Mouse (Mus musculus): ENCODE data around the gene 2010111I01Rik. TPM values are rescaled to one million over a fixed set of nuclear protein-coding genes. Genes with fewer than 3 reads are reported as not detected.

2010111I01Rik gene
- total and polyA plus RNA-seq, 3 experiments: 26.3 to 32.7 TPM; not detected in 1

DNA sequence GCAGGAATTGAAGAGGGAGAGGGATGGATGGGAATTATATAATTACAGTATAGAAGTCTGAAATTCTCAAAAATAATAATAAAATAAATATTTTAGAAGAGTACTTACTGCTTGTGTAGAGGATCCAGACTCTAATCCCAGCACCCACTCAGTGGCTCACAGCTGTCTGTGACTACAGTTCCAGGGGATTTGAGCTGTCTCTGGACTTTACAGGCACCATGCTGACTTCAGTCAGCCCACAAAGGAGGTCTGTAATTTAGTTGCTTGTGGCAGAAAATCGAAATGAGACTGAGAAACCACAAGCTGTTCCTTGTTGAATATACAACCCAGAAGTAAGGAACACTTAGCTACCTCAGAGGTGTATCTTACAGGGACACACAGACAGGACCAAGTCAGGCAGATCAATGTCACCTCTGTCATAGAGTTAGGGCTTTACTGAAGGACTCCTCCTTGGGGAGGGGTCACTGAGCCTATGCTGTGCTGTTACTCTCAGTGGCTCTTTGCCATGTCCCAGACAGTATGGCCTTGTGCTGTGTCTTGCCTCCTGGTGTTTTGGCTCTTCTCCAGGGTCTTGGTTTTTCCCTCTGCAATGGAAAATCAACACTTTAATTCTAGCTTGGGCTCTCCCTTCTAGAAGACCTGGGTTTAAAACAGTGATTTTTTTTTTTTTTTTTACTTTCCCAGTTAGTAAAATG lies 47.1 kb upstream of the 2010111I01Rik start:
- Histone ChIP-seq H3K27ac (ENCODE audit: control insufficient read depth, low read depth, low read length) (no peak overlapping the region), H3K9me3 (replicated peaks; ENCODE audit: insufficient read depth, low read length) (no peaks in the 10 kb centered on the region), H3K4me3 (ENCODE audit: control insufficient read depth in 1 of 2, insufficient read depth in 1 of 2, low read depth in 2 of 2, low read length in 2 of 2) (no peak overlapping the region), H3K79me2 (ENCODE audit: control insufficient read depth, insufficient read depth, low read length, poor library complexity) (no peaks in the 10 kb centered on the region), H3K9ac (ENCODE audit: control insufficient read depth, low read depth, low read length, poor library complexity, severe bottlenecking) (no peak overlapping the region), H3K27me3 (ENCODE audit: control insufficient read depth in 1 of 2, insufficient read depth in 2 of 2, low read length in 2 of 2) (no peaks in the 10 kb centered on the region), H3K4me1 (ENCODE audit: control insufficient read depth in 1 of 2, insufficient read depth in 2 of 2, low read length in 2 of 2) (no peaks in the 10 kb centered on the region; a peak in 1 of 4 replicates), H3K36me3 (ENCODE audit: control insufficient read depth in 1 of 2, insufficient read depth in 2 of 2, low read length in 2 of 2) (no peaks in the 10 kb centered on the region)
- no peak for DNase-seq (ENCODE audit: low read depth, low spot score)
- TF ChIP-seq GATA1 (IDR thresholded peaks at IDR 0.05; ENCODE audit: low read depth, low read length): no peak
- TF ChIP-seq ZNF384 (IDR thresholded peaks at IDR 0.05; ENCODE audit: low read depth, low read length): no peak
- no peak for TF ChIP-seq RAD21 (IDR thresholded peaks at IDR 0.05; ENCODE audit: low read depth, low read length)
- no peak for TF ChIP-seq TCF12 (IDR thresholded peaks at IDR 0.05; ENCODE audit: low read depth, low read length)
- no peak for TF ChIP-seq UBTF (IDR thresholded peaks at IDR 0.05; ENCODE audit: borderline replicate concordance, insufficient read depth, low read depth, low read length)

DNA sequence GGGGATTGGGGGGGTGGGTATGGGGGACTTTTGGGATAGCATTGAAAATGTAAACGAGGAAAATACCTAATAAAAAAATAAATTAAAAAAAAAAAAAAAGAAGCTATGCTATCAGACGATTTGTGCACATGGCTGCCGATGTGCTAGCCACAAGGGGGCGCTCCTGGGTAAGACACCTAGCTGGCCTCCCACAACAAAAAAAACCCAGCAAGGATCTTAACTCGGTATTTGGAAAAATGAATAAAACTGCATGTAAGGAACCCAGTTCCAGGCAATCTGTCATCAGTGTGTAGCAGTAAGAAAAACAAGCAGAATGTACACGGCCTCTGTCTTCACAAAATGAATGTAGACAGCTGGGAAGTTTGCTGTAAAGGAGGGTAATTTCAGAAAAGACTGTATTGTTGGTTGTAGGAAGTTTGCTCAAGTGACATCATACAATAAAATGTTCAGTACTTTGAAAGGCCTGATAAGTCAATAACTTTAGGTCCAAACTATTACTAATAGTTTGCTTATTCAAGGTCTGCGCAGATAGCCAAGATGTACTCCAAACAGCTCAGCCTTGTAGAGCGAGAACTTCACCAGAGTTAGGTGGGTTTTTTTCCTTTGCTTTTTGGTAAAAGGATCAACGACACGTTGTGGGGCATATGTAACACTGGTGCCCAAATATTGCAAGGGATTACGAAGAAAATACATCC lies 44.9 kb upstream of the 2010111I01Rik start:
- Histone ChIP-seq H3K27ac (ENCODE audit: control insufficient read depth, low read depth, low read length) (no peak overlapping the region), H3K36me3 (ENCODE audit: control insufficient read depth in 1 of 2, insufficient read depth in 2 of 2, low read length in 2 of 2) (no peaks in the 10 kb centered on the region)
- TF ChIP-seq POLR2A (IDR thresholded peaks at IDR 0.05; ENCODE audit: control insufficient read depth in 1 of 2, insufficient read depth in 1 of 2, low read depth in 1 of 2, low read length in 2 of 2, poor library complexity in 1 of 2) (no peak), CHD1 (IDR thresholded peaks at IDR 0.05; ENCODE audit: low read depth, low read length) (no peak), RAD21 (IDR thresholded peaks at IDR 0.05; ENCODE audit: low read depth, low read length) (peak; percentile 84), CTCF (IDR thresholded peaks at IDR 0.05 in 2 of 3, conservative IDR thresholded peaks at IDR 0.05 in 1 of 3; ENCODE audit: control insufficient read depth in 1 of 3, insufficient read depth in 1 of 3, low read depth in 2 of 3, low read length in 3 of 3, poor library complexity in 1 of 3, severe bottlenecking in 1 of 3) (peak; percentile 62 to 96 (median 79)), ZNF384 (IDR thresholded peaks at IDR 0.05; ENCODE audit: low read depth, low read length) (peak; percentile 93), ELF1 (IDR thresholded peaks at IDR 0.05; ENCODE audit: low read depth, low read length) (no peak), NELFE (IDR thresholded peaks at IDR 0.05; ENCODE audit: low read depth, low read length) (no peak), GATA1 (IDR thresholded peaks at IDR 0.05; ENCODE audit: low read depth, low read length) (no peak), TAL1 (IDR thresholded peaks at IDR 0.05; ENCODE audit: low read length) (no peak), MYC (IDR thresholded peaks at IDR 0.05; ENCODE audit: low read depth, low read length) (peak; percentile 79; the same call in 1 of the 2 replicates), USF1 (IDR thresholded peaks at IDR 0.05; ENCODE audit: low read depth, low read length) (no peak), SMC3 (IDR thresholded peaks at IDR 0.05; ENCODE audit: low read depth, low read length) (peak; percentile 84), ZC3H11A (IDR thresholded peaks at IDR 0.05; ENCODE audit: low read depth, low read length) (peak; percentile 86), POLR2AphosphoS5 (IDR thresholded peaks at IDR 0.05; ENCODE audit: borderline replicate concordance, low read depth, low read length) (no peak), MAX (IDR thresholded peaks at IDR 0.05; ENCODE audit: low read length) (peak; percentile 67), CHD2 (IDR thresholded peaks at IDR 0.05; ENCODE audit: low read length) (no peak), KAT2A (conservative IDR thresholded peaks at IDR 0.05; ENCODE audit: low read depth, low read length) (no peak)

More for the DNA sequence above, 44.9 kb upstream of the 2010111I01Rik start:
- no peaks in the 10 kb centered on the region for H3K79me2 ChIP-seq (ENCODE audit: control insufficient read depth, insufficient read depth, low read length, poor library complexity)
- H3K4me1 ChIP-seq (ENCODE audit: control insufficient read depth in 1 of 2, insufficient read depth in 2 of 2, low read length in 2 of 2): no peaks in the 10 kb centered on the region; a peak in 1 of 4 replicates
- peak; percentile 85 for DNase-seq (ENCODE audit: low read depth, low spot score)
- H3K9ac ChIP-seq (ENCODE audit: control insufficient read depth, low read depth, low read length, poor library complexity, severe bottlenecking): peak overlapping the region; percentile 42
- H3K4me3 ChIP-seq (ENCODE audit: control insufficient read depth in 1 of 2, insufficient read depth in 1 of 2, low read depth in 2 of 2, low read length in 2 of 2): no peak overlapping the region
- H3K27me3 ChIP-seq (ENCODE audit: control insufficient read depth in 1 of 2, insufficient read depth in 2 of 2, low read length in 2 of 2): no peaks in the 10 kb centered on the region
- H3K9me3 ChIP-seq (replicated peaks; ENCODE audit: insufficient read depth, low read length): no peaks in the 10 kb centered on the region

Measured in MEL (cell line).